Mouse (Mus musculus) megakaryocyte, adult 5-6 weeks (primary cell): ENCODE results near the gene Zc3h18. TPM values are rescaled to one million over a fixed set of nuclear protein-coding genes. Genes with fewer than 3 reads are reported as not detected.

ENCODE experiments used
- ATAC-seq: 2 replicates; pipeline ENCODE4 v1.8.0; 2016; ENCODE audit warnings: mild to moderate bottlenecking, inconsistent platforms; ENCODE audit not compliant: poor library complexity, severe bottlenecking
- total RNA-seq, 2 experiments: library from RNA; stranded (forward) in 1 of 2; stranded (reverse) in 1 of 2; fragments of 153-499, 151-499 nt in 1 of 2; fragments of 221-1000, 200-1000 nt in 1 of 2; gene quantifications; 2 replicates each; pipeline versions ENCODE4 v1.2.3 to v1.2.4; 2015 to 2017

The Zc3h18 gene
- total RNA-seq, 2 experiments from 2014 or later, result 22.0 to 50.2 TPM

GRCm38 (mm10) chr8:122383039-122383438 is 6.6 kb downstream of the Zc3h18 start:
- no peak for ATAC-seq

GRCm38 (mm10) chr8:122389357-122389756 is 12.9 kb downstream of the Zc3h18 start:
- ATAC-seq, result no peak

GRCm38 (mm10) chr8:122390758-122391157 is 14.3 kb downstream of the Zc3h18 start:
- no peak for ATAC-seq

GRCm38 (mm10) chr8:122393717-122394116 is 17.3 kb downstream of the Zc3h18 start:
- ATAC-seq, result no peak

- ATAC-seq, result no peak
Measured at GRCm38 (mm10) chr8:122395291-122395690, 18.9 kb downstream of the Zc3h18 start.

- no peak for ATAC-seq
Measured at GRCm38 (mm10) chr8:122398186-122398585, 21.8 kb downstream of the Zc3h18 start.

GRCm38 (mm10) chr8:122405146-122405805 is 28.9 kb downstream of the Zc3h18 start:
- ATAC-seq, result no peak

- ATAC-seq, result no peak
Measured at GRCm38 (mm10) chr8:122407678-122408077, 31.3 kb downstream of the Zc3h18 start.

- no peak for ATAC-seq
Measured at GRCm38 (mm10) chr8:122414311-122414710, 37.9 kb downstream of the Zc3h18 start.

GRCm38 (mm10) chr8:122415554-122415953 is 39.1 kb downstream of the Zc3h18 start:
- ATAC-seq, result 0 out of 2 replicates have a peak, but pooled peaks have one; percentile 36

GRCm38 (mm10) chr8:122419881-122420555 is 43.6 kb downstream of the Zc3h18 start:
- no peak for ATAC-seq

- ATAC-seq, result no peak
Measured at GRCm38 (mm10) chr8:122421376-122422070, 45.1 kb downstream of the Zc3h18 start, which contains the start of gene Il17c. TSS of gene Il17c (plus strand) at chr8:122422020.

- no peak for ATAC-seq
Measured at GRCm38 (mm10) chr8:122423217-122423616, 46.8 kb downstream of the Zc3h18 start.

GRCm38 (mm10) chr8:122423659-122424058 is 47.2 kb downstream of the Zc3h18 start:
- no peak for ATAC-seq

GRCm38 (mm10) chr8:122426145-122426544 is 49.7 kb downstream of the Zc3h18 start:
- ATAC-seq, result no peak

GRCm38 (mm10) chr8:122427607-122428006 is 51.2 kb downstream of the Zc3h18 start:
- no peak for ATAC-seq

- no peak for ATAC-seq
Measured at GRCm38 (mm10) chr8:122428163-122428562, 51.8 kb downstream of the Zc3h18 start.

GRCm38 (mm10) chr8:122430058-122430636 is 53.7 kb downstream of the Zc3h18 start:
- ATAC-seq, result peak; percentile 78

- no peak for ATAC-seq
Measured at GRCm38 (mm10) chr8:122430646-122431045, 54.2 kb downstream of the Zc3h18 start.

- ATAC-seq, result no peak
Measured at GRCm38 (mm10) chr8:122431694-122432442, 55.5 kb downstream of the Zc3h18 start.
